Mouse (Mus musculus) midbrain, embryonic 13.5 days (tissue): ENCODE measurements around the gene Gabra5. TPM values are rescaled to one million over a fixed set of nuclear protein-coding genes. Genes with fewer than 3 reads are reported as not detected.

Experiments
- ATAC-seq: fragments of 200-750 bp; cut with Nextera tagmentation; 2 replicates; pipeline ENCODE4 v1.8.0; 2017; ENCODE audit warnings: mild to moderate bottlenecking, moderate TSS enrichment, moderate library complexity
- H3K27ac ChIP-seq: fragments of 300-500 bp; sonication (generic); 2 replicates; pipeline ENCODE4 v1.5.1; 2015; ENCODE audit warnings: inconsistent platforms, mild to moderate bottlenecking, moderate library complexity
- H3K27me3 ChIP-seq: fragments of 300-500 bp; sonication (generic); 2 replicates; pipeline ENCODE4 v1.6.1; 2015; ENCODE audit warnings: mild to moderate bottlenecking, inconsistent platforms
- H3K36me3 ChIP-seq: fragments of 300-500 bp; sonication (generic); 2 replicates; pipeline ENCODE4 v1.6.1; 2015; ENCODE audit warnings: mild to moderate bottlenecking, inconsistent platforms
- H3K4me1 ChIP-seq: fragments of 300-500 bp; sonication (generic); replicated peaks from 2 replicates; pipeline ENCODE4 v1.6.1; 2015; ENCODE audit warnings: inconsistent platforms
- H3K4me2 ChIP-seq: fragments of 300-500 bp; sonication (generic); replicated peaks from 2 replicates; pipeline ENCODE4 v1.6.1; 2015; ENCODE audit warnings: moderate library complexity, mild to moderate bottlenecking, inconsistent platforms
- H3K4me3 ChIP-seq: fragments of 300-500 bp; sonication (generic); replicated peaks from 2 replicates; pipeline ENCODE4 v1.5.1; 2015; ENCODE audit warnings: mild to moderate bottlenecking, inconsistent platforms
- H3K9ac ChIP-seq: fragments of 300-500 bp; sonication (generic); replicated peaks from 2 replicates; pipeline ENCODE4 v1.6.1; 2015; ENCODE audit warnings: mild to moderate bottlenecking, inconsistent platforms
- H3K9me3 ChIP-seq: fragments of 300-500 bp; sonication (generic); 2 replicates; pipeline ENCODE4 v1.6.1; 2016; ENCODE audit warnings: mild to moderate bottlenecking, inconsistent platforms
- whole genome bisulfite sequencing: fragments of 180-500 bp; shearing (Covaris S2); methylation state at CpG from one replicate; pipeline ENCODE4 v1.1.7; 2015; 5-methylcytosine and 5-hydroxymethylcytosine counted together
- polyA plus RNA-seq: library from polyadenylated mRNA; unstranded; fragments of >200 nt; fragmentation: Nextera tagmentation; extraction: Ambion mirVana; gene quantifications from 2 replicates; pipeline ENCODE4 v1.2.1, GENCODE M21; 2015

The Gabra5 gene
- polyA plus RNA-seq, 1 experiment from 2014 or later, result 8.3 TPM

DNA sequence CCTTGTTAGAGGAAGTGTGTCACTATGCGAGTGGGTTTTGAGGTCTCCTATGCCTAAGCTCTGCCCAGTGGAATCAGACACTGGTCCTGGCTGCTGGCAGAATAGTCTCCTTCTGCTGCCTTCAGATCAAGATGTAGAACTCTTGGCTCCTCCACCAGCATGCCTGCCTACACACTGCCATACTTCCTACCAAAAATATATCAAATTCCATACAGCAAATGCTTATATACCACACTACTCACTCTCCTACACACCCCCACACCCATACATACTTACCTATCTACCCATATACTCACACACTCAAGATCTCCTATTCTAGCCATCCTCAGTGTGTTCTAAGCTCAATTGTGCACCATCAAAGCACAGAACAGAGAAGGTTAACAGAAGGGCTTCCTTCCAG lies 38.5 kb downstream of the Gabra5 start:
- H3K9ac ChIP-seq, result no peak overlapping the region
- H3K27ac ChIP-seq, result no peak overlapping the region
- no peaks in the 10 kb centered on the region for H3K9me3 ChIP-seq
- H3K4me2 ChIP-seq, result no peak overlapping the region
- H3K4me3 ChIP-seq, result no peak overlapping the region
- ATAC-seq, result no peak
- WGBS, result 100% methylated on average over 1 of the region's 1 CpGs
- H3K36me3 ChIP-seq, result no peaks in the 10 kb centered on the region
- H3K4me1 ChIP-seq, result no peaks in the 10 kb centered on the region
- H3K27me3 ChIP-seq, result no peaks in the 10 kb centered on the region

DNA sequence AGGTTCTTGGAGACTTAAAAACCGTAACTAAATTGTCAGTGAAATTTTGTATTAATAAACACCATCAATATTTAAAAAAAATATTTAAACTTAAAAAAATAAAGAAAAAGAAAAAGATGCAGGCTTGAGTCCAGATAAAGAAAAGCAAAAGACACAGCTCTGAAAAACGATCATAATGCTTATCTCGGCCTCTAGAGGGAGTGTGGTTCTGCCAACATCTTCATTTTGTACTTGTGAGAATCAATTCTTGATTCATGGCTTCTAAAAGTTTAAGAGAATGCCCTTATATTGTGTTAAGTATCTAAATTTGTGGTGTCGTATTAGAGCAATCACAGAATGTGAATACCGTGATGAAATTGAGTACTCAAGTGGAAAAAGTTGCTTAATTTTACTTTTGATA lies 49.5 kb downstream of the Gabra5 start:
- no peak overlapping the region for H3K27ac ChIP-seq
- no peaks in the 10 kb centered on the region for H3K27me3 ChIP-seq
- no peak overlapping the region for H3K4me2 ChIP-seq
- ATAC-seq, result no peak
- H3K36me3 ChIP-seq, result no peaks in the 10 kb centered on the region
- H3K4me1 ChIP-seq, result no peaks in the 10 kb centered on the region
- no peak overlapping the region for H3K4me3 ChIP-seq
- no peaks in the 10 kb centered on the region for H3K9me3 ChIP-seq
- H3K9ac ChIP-seq, result no peak overlapping the region
- 70% methylated on average over 5 of the region's 5 CpGs for WGBS

DNA sequence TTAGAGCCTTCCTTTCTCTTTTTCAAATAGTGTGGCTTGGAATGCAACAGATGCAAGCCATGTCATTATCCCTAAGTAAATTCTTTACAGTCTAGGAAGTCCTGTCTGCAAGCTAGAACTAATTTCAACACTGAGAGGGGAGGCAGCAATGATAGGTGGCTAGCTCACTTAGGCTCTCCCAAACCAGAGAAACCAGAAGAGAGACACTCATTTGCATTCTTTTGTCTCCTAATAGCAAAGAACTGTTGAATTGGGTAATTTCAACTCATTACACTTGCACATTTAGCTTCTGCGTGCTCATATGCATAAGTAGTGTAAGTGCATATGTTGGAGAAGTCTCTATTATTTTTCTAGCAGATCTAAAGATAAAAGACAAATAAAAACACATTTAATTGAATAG lies 61.6 kb downstream of the Gabra5 start:
- Histone ChIP-seq H3K4me2 (no peak overlapping the region), H3K27me3 (no peaks in the 10 kb centered on the region), H3K4me1 (no peaks in the 10 kb centered on the region), H3K27ac (no peak overlapping the region), H3K4me3 (no peak overlapping the region), H3K9ac (no peak overlapping the region), H3K36me3 (no peaks in the 10 kb centered on the region), H3K9me3 (no peaks in the 10 kb centered on the region)
- 74% methylated on average over 1 of the region's 1 CpGs for WGBS
- no peak for ATAC-seq

DNA sequence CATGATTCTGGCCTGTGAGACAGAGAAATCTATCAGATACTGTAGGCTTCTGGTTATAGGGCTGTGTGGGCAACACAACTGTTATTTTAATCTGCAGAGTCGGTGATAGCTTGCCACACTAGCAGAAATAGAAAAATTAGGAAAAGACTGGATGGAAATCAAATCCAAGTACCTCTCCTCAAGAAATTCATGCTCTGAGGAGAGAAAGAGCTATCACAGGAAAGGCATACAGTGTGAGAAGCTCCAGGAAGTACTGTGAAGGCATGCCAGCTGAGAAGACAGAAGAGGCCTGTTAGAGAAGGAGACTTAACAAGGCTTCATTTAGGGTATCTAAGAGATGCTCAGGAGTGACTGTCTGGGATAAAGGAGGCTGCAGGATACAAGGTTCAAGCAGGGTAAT lies 87.2 kb downstream of the Gabra5 start:
- 82% methylated on average over 1 of the region's 1 CpGs for WGBS
- Histone ChIP-seq H3K4me3 (no peak overlapping the region), H3K27ac (no peak overlapping the region), H3K27me3 (no peaks in the 10 kb centered on the region), H3K9ac (no peak overlapping the region), H3K9me3 (no peaks in the 10 kb centered on the region), H3K36me3 (no peaks in the 10 kb centered on the region), H3K4me1 (no peaks in the 10 kb centered on the region), H3K4me2 (no peak overlapping the region)
- ATAC-seq, result no peak

DNA sequence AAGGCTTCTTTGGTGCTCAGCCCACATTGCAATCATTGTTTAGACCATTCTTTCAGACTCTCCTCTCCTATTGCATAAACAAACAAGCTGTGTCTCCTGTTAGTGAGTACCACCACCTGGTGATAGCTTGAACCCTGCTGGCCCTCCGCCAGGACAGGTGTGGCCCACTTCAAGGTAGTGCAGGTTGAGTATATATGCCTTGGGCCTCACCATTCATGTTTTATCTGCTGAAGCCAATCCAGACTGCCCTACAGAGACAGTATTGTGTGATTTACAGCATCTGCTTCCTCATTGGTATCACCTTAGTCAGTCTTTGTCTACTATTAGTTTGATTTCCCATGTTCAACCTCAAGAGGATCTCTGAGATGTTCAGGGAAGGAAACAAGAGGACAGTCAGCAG lies 88.8 kb downstream of the Gabra5 start:
- Histone ChIP-seq H3K4me3 (no peak overlapping the region), H3K9ac (no peak overlapping the region), H3K9me3 (no peaks in the 10 kb centered on the region), H3K27me3 (no peaks in the 10 kb centered on the region), H3K4me2 (no peak overlapping the region), H3K4me1 (no peaks in the 10 kb centered on the region), H3K36me3 (no peaks in the 10 kb centered on the region), H3K27ac (no peak overlapping the region)
- no peak for ATAC-seq
- WGBS, result 93% methylated on average over 1 of the region's 1 CpGs

DNA sequence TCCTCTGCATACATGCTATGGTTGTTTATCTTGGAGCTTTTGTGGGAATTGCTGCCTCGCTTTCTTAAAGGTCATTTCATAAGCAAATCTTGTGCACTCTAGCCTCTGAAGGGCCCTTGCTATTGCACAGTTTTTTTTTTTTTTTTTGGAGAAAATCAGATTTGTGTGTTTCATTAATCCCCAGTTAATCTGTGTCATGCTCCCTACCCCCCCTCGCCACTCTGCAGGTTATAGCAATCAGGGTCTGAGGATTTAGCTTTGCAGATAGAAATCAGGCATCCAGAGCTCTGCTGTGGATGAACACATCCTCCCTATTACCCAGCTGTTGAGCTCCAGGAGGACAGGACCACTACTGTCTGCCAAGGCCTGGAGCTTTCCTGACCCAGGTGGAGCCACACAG lies 90.5 kb downstream of the Gabra5 start, which contains the start of gene Gabrb3:
Gabrb3 (plus strand) TSS at position 301 of the 400 bp plus-strand sequence.
- Histone ChIP-seq H3K36me3 (no peaks in the 10 kb centered on the region), H3K9ac (no peak within 1 kb of the TSS), H3K27me3 (no peaks in the 10 kb centered on the region), H3K9me3 (no peaks in the 10 kb centered on the region), H3K4me2 (no peak within 1 kb of the TSS), H3K4me1 (no peaks in the 10 kb centered on the region), H3K27ac (no peak within 1 kb of the TSS), H3K4me3 (no peak within 1 kb of the TSS)
- ATAC-seq, result no peak
- 47% methylated on average over 2 of the region's 2 CpGs for WGBS

DNA sequence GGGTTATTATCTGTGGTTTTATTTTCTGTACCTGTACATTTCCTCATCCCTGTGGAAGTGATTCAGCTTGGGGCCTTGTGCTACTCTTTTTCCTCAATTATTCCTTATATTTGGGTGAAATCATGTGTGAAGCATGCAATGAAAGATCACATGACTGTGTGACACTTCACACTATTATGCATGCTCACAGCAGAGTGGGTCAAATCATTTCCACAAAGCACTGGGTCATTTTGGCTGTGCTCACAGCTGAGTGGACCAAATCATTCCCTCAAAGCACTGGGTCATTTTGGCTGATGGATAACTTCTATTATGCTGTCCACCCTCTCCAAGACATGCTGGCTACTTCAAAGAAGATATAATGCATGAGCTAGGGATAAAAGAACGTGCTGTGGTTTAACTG lies 97.0 kb downstream of the Gabra5 start:
- Histone ChIP-seq H3K36me3 (no peaks in the 10 kb centered on the region), H3K27me3 (no peaks in the 10 kb centered on the region), H3K9ac (no peak overlapping the region), H3K9me3 (no peaks in the 10 kb centered on the region), H3K4me2 (no peak overlapping the region), H3K4me3 (no peak overlapping the region), H3K27ac (no peak overlapping the region), H3K4me1 (no peaks in the 10 kb centered on the region)
- 27% methylated on average over 1 of the region's 1 CpGs for WGBS
- ATAC-seq, result no peak

DNA sequence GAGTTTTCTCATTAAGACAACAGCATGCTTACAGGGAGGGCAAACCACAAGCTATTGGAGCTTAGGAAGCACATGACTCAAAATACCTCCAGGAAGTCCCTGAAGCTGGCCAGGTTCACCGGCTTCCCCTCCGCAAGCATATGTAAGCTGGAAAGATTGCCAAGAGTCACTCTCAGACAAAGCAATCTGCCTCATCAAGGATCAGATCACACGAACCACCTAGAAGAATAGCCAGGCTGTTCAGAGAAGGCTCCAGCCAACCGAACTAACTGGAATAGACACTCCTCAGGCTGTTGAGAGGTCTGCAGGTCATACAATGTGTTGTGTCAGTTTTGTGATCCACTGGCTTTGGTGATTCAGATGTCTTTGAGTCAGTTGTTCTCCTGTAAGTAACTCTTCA lies 98.7 kb downstream of the Gabra5 start:
- H3K27ac ChIP-seq, result no peak overlapping the region
- 85% methylated on average over 4 of the region's 4 CpGs for WGBS
- no peak for ATAC-seq

DNA sequence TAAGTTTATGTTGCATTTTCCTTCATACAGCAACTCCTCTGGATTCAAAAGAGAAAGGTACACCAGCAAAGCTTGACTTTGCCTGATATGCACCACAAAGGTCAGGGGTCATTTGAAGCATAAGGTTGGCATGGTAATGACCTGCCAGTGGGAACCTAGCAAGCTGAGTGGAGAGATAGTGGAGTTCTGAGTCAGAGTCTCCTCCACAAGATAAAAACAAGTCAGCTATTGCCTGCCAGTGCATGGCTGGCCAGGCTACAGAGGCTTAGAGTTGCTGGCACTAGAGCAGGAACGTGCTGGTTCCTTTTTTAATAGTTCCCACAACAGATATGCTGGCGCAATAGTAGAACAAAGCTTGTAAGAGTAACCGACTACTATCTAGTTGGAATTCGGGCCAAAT lies 116.3 kb downstream of the Gabra5 start:
- H3K4me1 ChIP-seq, result peaks cover 10% of the 10 kb centered on the region
- no peak for ATAC-seq
- no peak overlapping the region for H3K4me3 ChIP-seq
- H3K36me3 ChIP-seq, result no peaks in the 10 kb centered on the region
- no peaks in the 10 kb centered on the region for H3K9me3 ChIP-seq
- peaks cover under 1% of the 10 kb centered on the region; the same call in 1 of the 2 replicates for H3K27me3 ChIP-seq
- H3K9ac ChIP-seq, result no peak overlapping the region
- 89% methylated on average over 4 of the region's 4 CpGs for WGBS
- no peak overlapping the region for H3K4me2 ChIP-seq
- no peak overlapping the region for H3K27ac ChIP-seq

More for the DNA sequence above, 98.7 kb downstream of the Gabra5 start:
- Histone ChIP-seq H3K4me1 (no peaks in the 10 kb centered on the region), H3K9me3 (no peaks in the 10 kb centered on the region), H3K36me3 (no peaks in the 10 kb centered on the region), H3K4me3 (no peak overlapping the region), H3K9ac (no peak overlapping the region), H3K4me2 (no peak overlapping the region), H3K27me3 (no peaks in the 10 kb centered on the region)

DNA sequence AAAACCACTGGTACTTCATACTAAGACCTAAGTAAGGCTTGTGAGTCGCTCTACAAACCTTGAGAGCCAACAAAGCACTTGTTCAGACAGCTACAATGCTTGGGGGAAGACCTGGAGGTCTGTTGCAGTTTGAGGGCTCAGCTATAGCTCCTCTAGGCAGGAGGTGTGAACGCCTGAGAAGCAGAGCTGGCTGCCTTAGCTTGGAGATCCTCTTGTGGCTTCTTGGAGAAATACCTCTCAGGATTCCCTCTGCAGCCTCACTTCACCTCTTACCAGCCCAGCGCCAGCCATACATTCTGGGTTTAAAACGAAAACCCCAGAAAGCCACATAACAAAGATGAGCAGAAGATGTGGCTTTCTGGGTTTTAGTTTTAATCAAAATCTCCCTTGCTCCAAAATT lies 119.8 kb downstream of the Gabra5 start:
- no peak overlapping the region for H3K27ac ChIP-seq

DNA sequence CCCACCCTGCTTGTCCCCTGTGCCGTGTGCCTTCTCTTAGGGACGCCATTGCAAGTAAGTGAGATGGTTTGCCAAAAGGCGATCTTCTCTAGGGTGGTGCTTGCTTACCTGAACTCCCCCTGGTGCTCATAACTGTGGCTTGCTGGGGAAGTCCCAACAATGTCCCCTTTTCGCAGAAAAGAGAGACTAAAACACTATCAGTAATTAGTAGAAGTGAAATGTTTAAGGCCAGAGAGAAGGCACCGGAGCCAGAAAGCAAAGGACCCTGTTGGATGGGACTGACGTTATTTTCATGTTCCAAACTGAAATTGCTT lies 122.6 kb downstream of the Gabra5 start:
- WGBS, result 19% methylated on average over 6 of the region's 6 CpGs
- H3K27me3 ChIP-seq, result peaks cover 30% of the 10 kb centered on the region
- H3K9ac ChIP-seq, result peak overlapping the region; percentile 69
- H3K4me1 ChIP-seq, result peaks cover 20% of the 10 kb centered on the region
- H3K4me3 ChIP-seq, result peak overlapping the region; percentile 68
- H3K4me2 ChIP-seq, result peak overlapping the region; percentile 83
- ATAC-seq, result no peak
- no peaks in the 10 kb centered on the region for H3K9me3 ChIP-seq
- no peaks in the 10 kb centered on the region for H3K36me3 ChIP-seq
- no peak overlapping the region for H3K27ac ChIP-seq

More for the DNA sequence above, 119.8 kb downstream of the Gabra5 start:
- peaks cover 20% of the 10 kb centered on the region for H3K4me1 ChIP-seq
- H3K4me2 ChIP-seq, result no peak overlapping the region
- H3K27me3 ChIP-seq, result peaks cover 24% of the 10 kb centered on the region
- H3K9me3 ChIP-seq, result no peaks in the 10 kb centered on the region
- WGBS, result 49% methylated on average over 4 of the region's 4 CpGs
- no peak overlapping the region for H3K4me3 ChIP-seq
- no peak overlapping the region for H3K9ac ChIP-seq
- no peaks in the 10 kb centered on the region for H3K36me3 ChIP-seq
- ATAC-seq, result no peak

DNA sequence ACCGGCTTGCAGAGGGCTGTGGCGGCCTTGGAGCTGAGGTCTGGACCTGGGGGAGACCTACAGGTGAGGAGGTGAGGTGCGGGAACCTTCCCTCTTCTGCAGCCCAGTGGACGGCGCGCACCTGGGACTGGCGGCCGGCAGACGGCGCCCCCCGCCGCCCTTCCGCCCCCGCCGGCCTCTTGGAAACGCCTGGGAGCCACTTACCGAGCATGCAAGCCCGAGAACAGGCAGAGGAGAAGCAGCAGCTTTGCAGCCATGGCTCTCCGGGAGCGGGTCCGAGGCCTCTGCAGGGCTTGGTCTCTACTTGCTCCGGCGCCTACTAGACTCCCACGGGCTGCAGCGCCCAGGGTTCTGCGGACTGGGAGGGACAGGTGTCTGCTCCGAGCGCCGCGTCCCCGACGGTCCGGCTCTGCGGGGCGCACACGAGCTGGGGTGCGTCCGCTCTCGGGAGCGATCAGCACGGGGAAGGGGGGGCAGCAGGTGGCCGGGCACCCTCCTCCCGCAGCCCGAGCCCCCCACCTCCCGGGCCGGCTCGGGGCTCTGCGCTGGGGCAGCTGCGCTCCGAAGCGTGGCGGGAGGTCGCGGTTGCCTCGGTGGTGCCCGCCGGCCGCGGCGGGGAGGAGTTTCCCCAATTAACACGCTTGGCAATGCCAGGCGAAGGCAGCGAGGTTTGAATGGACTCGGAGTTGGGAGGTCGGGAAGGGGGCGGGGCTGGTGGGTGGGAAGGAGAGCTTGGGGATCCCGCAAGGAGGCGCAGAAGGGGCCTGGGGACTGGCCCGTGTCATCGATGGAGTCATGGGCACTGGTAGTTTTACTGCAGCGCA lies 123.1 kb downstream of the Gabra5 start, which contains the start of gene Gabrg3:
Gabrg3 (minus strand) TSS at position 672 of the 824 bp plus-strand sequence.
- peak within 1 kb of the TSS; percentile 69 for H3K9ac ChIP-seq
- peak within 1 kb of the TSS; percentile 19; the same call in 1 of the 2 replicates for H3K27ac ChIP-seq
- no peaks in the 10 kb centered on the region for H3K36me3 ChIP-seq
- peaks cover 30% of the 10 kb centered on the region for H3K27me3 ChIP-seq
- ATAC-seq, result peak; percentile 84
- peak within 1 kb of the TSS; percentile 83 for H3K4me2 ChIP-seq
- peaks cover 20% of the 10 kb centered on the region for H3K4me1 ChIP-seq
- no peaks in the 10 kb centered on the region for H3K9me3 ChIP-seq
- WGBS, result under 1% methylated on average over 61 of the region's 71 CpGs
- H3K4me3 ChIP-seq, result peak within 1 kb of the TSS; percentile 68

DNA sequence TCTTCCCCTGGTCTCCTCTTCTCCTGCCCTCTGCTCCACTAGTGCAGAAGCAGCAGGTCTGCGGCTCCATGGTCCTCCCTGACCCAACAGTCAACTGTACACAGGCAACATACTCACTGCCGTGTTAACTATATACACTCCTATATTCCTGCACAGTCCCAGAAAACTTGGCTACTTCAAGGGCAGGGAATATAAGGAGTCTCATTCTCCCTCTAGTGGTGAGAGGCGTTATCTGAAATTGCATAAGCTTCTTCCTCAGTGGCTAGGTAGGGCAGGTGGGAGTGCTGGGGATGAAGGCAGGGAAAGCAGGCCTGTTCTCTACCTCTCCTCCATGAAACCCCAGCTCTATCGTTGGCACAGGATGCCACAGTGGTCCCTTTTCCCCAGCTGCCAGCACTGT lies 125.7 kb downstream of the Gabra5 start:
- 33% methylated on average over 4 of the region's 4 CpGs for WGBS
- Histone ChIP-seq H3K27ac (no peak overlapping the region), H3K4me2 (no peak overlapping the region), H3K4me1 (peaks cover 13% of the 10 kb centered on the region), H3K4me3 (no peak overlapping the region), H3K36me3 (no peaks in the 10 kb centered on the region), H3K9ac (no peak overlapping the region), H3K27me3 (peaks cover 30% of the 10 kb centered on the region), H3K9me3 (no peaks in the 10 kb centered on the region)
- peak; percentile 60 for ATAC-seq
